Mouse (Mus musculus) intestine, embryonic 15.5 days (tissue): ENCODE measurements around the gene Lmo7. TPM values are rescaled to one million over a fixed set of nuclear protein-coding genes. Genes with fewer than 3 reads are reported as not detected.

Experiments
- ATAC-seq: fragments of 200-750 bp; cut with Nextera tagmentation; 2 replicates; pipeline ENCODE4 v1.8.0; 2017; ENCODE audit warnings: moderate TSS enrichment, moderate library complexity
- H3K27ac ChIP-seq: fragments of 300-500 bp; sonication (generic); 2 replicates; pipeline ENCODE4 v1.5.1; 2015; ENCODE audit warnings: mild to moderate bottlenecking, inconsistent platforms
- H3K27me3 ChIP-seq: fragments of 300-500 bp; sonication (generic); replicated peaks from 2 replicates; pipeline ENCODE4 v1.6.1; 2015; ENCODE audit warnings: inconsistent platforms
- H3K36me3 ChIP-seq: fragments of 300-500 bp; sonication (generic); 2 replicates; pipeline ENCODE4 v1.6.1; 2015; ENCODE audit warnings: inconsistent platforms
- H3K4me1 ChIP-seq: fragments of 300-500 bp; sonication (generic); replicated peaks from 2 replicates; pipeline ENCODE4 v1.6.1; 2015; ENCODE audit warnings: inconsistent platforms
- H3K4me2 ChIP-seq: fragments of 300-500 bp; sonication (generic); replicated peaks from 2 replicates; pipeline ENCODE4 v1.6.1; 2015; ENCODE audit warnings: mild to moderate bottlenecking, inconsistent platforms
- H3K4me3 ChIP-seq: fragments of 300-500 bp; sonication (generic); replicated peaks from 2 replicates; pipeline ENCODE4 v1.5.1; 2015; ENCODE audit warnings: inconsistent platforms
- H3K9ac ChIP-seq: fragments of 300-500 bp; sonication (generic); 2 replicates; pipeline ENCODE4 v1.6.1; 2015; ENCODE audit warnings: inconsistent platforms
- H3K9me3 ChIP-seq: fragments of 300-500 bp; sonication (generic); 2 replicates; pipeline ENCODE4 v1.6.1; 2016; ENCODE audit warnings: inconsistent platforms
- WGBS: fragments of 180-500 bp; shearing (Covaris S2); methylation state at CpG from one replicate; pipeline ENCODE4 v1.1.7; 2015; 5-methylcytosine and 5-hydroxymethylcytosine counted together
- polyA plus RNA-seq: library from polyadenylated mRNA; unstranded; fragments of >200 nt; fragmentation: Nextera tagmentation; extraction: Ambion mirVana; gene quantifications from 2 replicates; pipeline ENCODE4 v1.2.1, GENCODE M21; 2015

The Lmo7 gene
- polyA plus RNA-seq, 1 experiment from 2014 or later, result 19.5 TPM

- Histone ChIP-seq H3K27ac (0 out of 2 replicates have a peak overlapping the region, but pooled peaks have one; percentile 13), H3K4me2 (peak overlapping the region; percentile 46), H3K36me3 (no peaks in the 10 kb centered on the region), H3K9me3 (no peaks in the 10 kb centered on the region), H3K9ac (peak overlapping the region; percentile 36), H3K4me3 (peak overlapping the region; percentile 30), H3K4me1 (peaks cover 5% of the 10 kb centered on the region), H3K27me3 (no peaks in the 10 kb centered on the region)
- no peak for ATAC-seq
- WGBS, result 62% methylated on average over 6 of the region's 6 CpGs
Measured at GRCm38 (mm10) chr14:101842521-101842920, 112.8 kb downstream of the Lmo7 start.

DNA sequence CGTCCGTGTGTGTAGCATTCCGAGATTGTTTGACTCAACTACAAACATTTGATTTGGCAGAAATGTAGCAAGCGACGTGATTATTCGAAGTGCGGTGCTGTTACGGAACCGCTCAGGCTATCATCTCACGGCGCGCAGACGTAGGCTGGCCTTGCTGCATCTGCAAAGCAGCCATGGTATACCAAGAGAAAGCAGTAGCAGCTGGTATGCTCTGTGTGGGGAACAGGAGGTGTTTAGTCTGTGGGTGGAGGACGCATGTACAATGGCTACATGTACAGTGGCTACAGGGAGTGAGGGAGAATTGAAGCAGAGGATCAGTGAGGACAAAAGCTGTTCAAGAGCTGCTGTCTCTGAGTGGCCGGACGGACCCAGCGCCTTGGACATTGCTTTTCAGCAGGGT, 113.7 kb downstream of the Lmo7 start:
- WGBS, result 85% methylated on average over 17 of the region's 17 CpGs
- Histone ChIP-seq H3K9ac (no peak overlapping the region), H3K27me3 (no peaks in the 10 kb centered on the region), H3K27ac (no peak overlapping the region), H3K36me3 (no peaks in the 10 kb centered on the region), H3K4me3 (no peak overlapping the region), H3K9me3 (no peaks in the 10 kb centered on the region), H3K4me2 (peak overlapping the region; percentile 46), H3K4me1 (peaks cover 5% of the 10 kb centered on the region; the same call in 1 of the 2 replicates)
- no peak for ATAC-seq

DNA sequence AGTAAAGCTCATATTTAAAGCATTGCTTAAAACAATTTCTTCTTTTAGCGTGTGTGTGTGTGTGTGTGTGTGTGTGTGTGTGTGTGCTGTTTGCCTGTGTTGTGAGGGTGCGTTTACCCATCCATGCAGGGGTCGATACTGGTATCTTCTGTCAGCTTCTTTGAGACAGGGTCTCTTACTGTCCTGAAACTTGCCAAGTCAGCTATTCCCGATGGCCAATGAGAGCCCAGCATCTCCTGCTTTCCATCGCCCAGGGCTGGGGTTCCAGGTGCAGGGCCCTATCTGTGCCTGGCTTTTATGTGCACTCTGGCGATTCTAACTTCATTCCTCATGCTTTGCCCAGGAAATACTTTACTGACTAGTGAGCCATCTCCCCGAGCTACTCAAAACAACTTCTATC, 114.7 kb downstream of the Lmo7 start:
- Histone ChIP-seq H3K27me3 (no peaks in the 10 kb centered on the region), H3K4me1 (peaks cover 5% of the 10 kb centered on the region; the same call in 1 of the 2 replicates), H3K9ac (no peak overlapping the region), H3K9me3 (no peaks in the 10 kb centered on the region), H3K4me3 (no peak overlapping the region), H3K27ac (no peak overlapping the region), H3K36me3 (no peaks in the 10 kb centered on the region), H3K4me2 (no peak overlapping the region)
- WGBS, result 63% methylated on average over 7 of the region's 7 CpGs
- no peak for ATAC-seq

DNA sequence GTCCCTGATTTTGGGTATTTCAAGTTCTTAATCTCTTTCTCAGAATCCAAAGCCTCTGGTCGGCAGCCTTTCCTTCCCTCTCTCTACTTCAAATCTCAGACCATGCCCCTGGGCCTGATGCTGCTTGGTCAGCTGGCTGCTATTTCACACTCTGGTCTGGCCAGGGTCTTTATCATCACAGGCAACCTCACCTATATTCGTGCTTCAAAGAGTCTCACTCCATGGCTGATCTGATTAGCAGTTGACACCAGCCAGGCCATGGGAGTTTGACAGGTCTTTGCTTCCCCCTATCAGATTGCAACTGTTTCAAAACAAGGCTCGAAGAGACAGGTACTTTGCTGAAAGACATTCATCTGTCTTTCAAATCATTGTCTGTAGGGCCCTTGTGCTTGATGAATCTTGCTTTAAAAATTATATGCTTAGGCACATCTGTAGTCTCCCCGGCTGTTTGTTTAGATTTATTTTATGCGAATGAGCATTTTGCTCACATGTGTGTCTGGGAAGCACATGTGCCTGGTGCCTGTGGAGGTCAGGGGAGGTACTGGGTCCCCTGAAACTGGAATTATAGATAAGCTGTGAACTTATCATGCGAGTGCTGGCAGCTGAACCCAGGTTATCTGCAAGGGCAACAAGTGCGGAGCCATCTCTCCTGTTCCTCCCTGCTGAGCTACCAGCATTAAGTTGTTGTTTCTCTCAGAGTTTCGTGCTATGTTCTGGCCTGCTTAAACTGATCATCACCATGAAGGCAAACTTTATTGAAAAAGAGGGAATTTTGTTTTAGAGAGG, 116.5 kb downstream of the Lmo7 start:
- no peak overlapping the region for H3K9ac ChIP-seq
- no peaks in the 10 kb centered on the region for H3K9me3 ChIP-seq
- H3K4me2 ChIP-seq, result no peak overlapping the region
- no peaks in the 10 kb centered on the region for H3K27me3 ChIP-seq
- peaks cover 5% of the 10 kb centered on the region; the same call in 1 of the 2 replicates for H3K4me1 ChIP-seq
- no peak overlapping the region for H3K4me3 ChIP-seq
- ATAC-seq, result peak; percentile 32; the same call in 1 of the 2 replicates
- whole genome bisulfite sequencing, result 55% methylated on average over 8 of the region's 8 CpGs
- H3K36me3 ChIP-seq, result no peaks in the 10 kb centered on the region
- 0 out of 2 replicates have a peak overlapping the region, but pooled peaks have one; percentile 22 for H3K27ac ChIP-seq

DNA sequence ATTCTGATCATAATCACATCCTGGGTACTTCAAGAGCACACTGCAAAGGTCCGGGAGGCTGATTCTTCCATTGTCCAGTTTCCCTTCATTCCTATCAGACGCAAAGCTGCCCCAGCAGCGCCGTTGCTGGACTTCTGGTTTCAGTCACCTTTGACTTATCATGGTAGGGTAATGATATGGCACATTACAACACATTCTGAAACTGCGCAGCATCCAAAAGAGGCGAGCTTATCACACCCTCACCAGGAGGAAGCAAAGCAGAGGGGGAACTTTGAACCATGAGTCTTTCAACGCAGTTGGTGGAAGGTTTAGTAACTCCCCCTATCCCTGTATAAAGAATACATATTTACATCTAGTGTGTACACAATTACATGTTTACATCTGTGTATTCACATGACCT, 117.8 kb downstream of the Lmo7 start:
- ATAC-seq, result peak; percentile 84
- Histone ChIP-seq H3K27me3 (no peaks in the 10 kb centered on the region), H3K27ac (no peak overlapping the region), H3K4me1 (peaks cover 5% of the 10 kb centered on the region; the same call in 1 of the 2 replicates), H3K9ac (no peak overlapping the region), H3K4me2 (no peak overlapping the region), H3K36me3 (no peaks in the 10 kb centered on the region), H3K9me3 (no peaks in the 10 kb centered on the region), H3K4me3 (no peak overlapping the region)
- 64% methylated on average over 7 of the region's 7 CpGs for WGBS

DNA sequence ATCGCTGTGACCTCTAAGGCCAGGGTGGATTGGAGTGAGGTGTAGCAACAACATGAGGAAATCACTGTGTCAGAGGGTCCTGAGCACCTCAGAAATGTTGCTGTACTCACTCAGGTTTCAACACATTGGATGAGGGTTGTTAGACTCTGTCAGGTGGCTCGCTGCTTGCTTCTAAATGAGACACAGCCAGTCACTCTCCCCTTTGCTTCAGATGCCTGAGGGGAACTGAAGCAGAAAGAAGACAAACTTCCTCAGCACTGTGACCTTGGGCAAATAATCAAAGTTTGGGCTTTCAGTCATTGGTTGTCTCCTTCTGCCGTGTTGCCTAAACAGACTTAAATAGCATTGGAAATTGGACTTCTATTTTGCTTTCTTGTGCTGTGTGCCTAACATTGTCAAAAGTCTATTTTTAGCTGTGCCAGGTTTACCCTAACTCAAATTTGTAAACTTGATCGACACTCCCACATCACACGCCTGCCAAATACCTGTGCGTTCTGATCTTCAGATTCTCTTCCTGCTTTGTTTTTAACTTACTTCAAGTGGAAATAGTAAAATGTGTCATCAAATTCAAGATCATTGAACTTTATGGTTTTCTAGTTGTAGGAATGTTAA, 122.9 kb downstream of the Lmo7 start:
- H3K27ac ChIP-seq, result peak overlapping the region; percentile 62; the same call in 1 of the 2 replicates
- no peak overlapping the region for H3K4me2 ChIP-seq
- H3K4me1 ChIP-seq, result no peaks in the 10 kb centered on the region
- no peaks in the 10 kb centered on the region for H3K27me3 ChIP-seq
- H3K9me3 ChIP-seq, result no peaks in the 10 kb centered on the region
- 72% methylated on average over 6 of the region's 6 CpGs for WGBS
- H3K9ac ChIP-seq, result no peak overlapping the region
- H3K36me3 ChIP-seq, result no peaks in the 10 kb centered on the region
- ATAC-seq, result no peak
- H3K4me3 ChIP-seq, result no peak overlapping the region

DNA sequence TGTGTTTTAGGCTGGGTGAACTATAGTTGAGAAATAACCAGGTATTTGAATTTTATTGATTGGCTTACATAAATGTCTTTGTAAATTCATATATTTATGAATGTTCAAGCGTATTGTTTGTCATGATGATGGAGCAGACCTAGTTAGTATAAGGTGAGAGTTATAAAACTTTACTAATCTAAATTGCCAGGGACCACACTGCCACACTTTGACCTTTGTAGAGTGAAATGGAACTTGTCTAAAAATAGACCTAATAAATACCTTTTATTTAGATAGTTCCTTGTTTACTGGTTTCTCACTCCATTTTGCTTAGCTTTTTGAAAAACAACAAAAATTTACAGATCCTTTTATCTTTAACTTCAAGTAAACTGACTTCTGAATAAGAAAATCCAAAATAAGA, 123.5 kb downstream of the Lmo7 start:
- WGBS, result 70% methylated on average over 1 of the region's 1 CpGs
- Histone ChIP-seq H3K4me2 (no peak overlapping the region), H3K9ac (no peak overlapping the region), H3K4me1 (no peaks in the 10 kb centered on the region), H3K27ac (no peak overlapping the region), H3K9me3 (no peaks in the 10 kb centered on the region), H3K4me3 (no peak overlapping the region), H3K36me3 (no peaks in the 10 kb centered on the region), H3K27me3 (no peaks in the 10 kb centered on the region)
- 0 out of 2 replicates have a peak, but pooled peaks have one; percentile 39 for ATAC-seq

- no peak overlapping the region for H3K9ac ChIP-seq
- no peaks in the 10 kb centered on the region for H3K36me3 ChIP-seq
- no peaks in the 10 kb centered on the region for H3K27me3 ChIP-seq
- no peak overlapping the region for H3K4me2 ChIP-seq
- peak; percentile 95 for ATAC-seq
- H3K4me3 ChIP-seq, result no peak overlapping the region
- H3K4me1 ChIP-seq, result no peaks in the 10 kb centered on the region
- H3K9me3 ChIP-seq, result no peaks in the 10 kb centered on the region
- 42% methylated on average over 4 of the region's 4 CpGs for WGBS
- H3K27ac ChIP-seq, result peak overlapping the region; percentile 45; the same call in 1 of the 2 replicates
Measured at GRCm38 (mm10) chr14:101853722-101854121, 124.0 kb downstream of the Lmo7 start.

- no peaks in the 10 kb centered on the region for H3K36me3 ChIP-seq
- 62% methylated on average over 3 of the region's 3 CpGs for WGBS
- H3K9ac ChIP-seq, result no peak overlapping the region
- no peaks in the 10 kb centered on the region for H3K4me1 ChIP-seq
- peak overlapping the region; percentile 68 for H3K27ac ChIP-seq
- H3K4me3 ChIP-seq, result no peak overlapping the region
- H3K27me3 ChIP-seq, result no peaks in the 10 kb centered on the region
- no peaks in the 10 kb centered on the region for H3K9me3 ChIP-seq
- ATAC-seq, result peak; percentile 93
- H3K4me2 ChIP-seq, result no peak overlapping the region
Measured at GRCm38 (mm10) chr14:101854226-101854625, 124.5 kb downstream of the Lmo7 start.

DNA sequence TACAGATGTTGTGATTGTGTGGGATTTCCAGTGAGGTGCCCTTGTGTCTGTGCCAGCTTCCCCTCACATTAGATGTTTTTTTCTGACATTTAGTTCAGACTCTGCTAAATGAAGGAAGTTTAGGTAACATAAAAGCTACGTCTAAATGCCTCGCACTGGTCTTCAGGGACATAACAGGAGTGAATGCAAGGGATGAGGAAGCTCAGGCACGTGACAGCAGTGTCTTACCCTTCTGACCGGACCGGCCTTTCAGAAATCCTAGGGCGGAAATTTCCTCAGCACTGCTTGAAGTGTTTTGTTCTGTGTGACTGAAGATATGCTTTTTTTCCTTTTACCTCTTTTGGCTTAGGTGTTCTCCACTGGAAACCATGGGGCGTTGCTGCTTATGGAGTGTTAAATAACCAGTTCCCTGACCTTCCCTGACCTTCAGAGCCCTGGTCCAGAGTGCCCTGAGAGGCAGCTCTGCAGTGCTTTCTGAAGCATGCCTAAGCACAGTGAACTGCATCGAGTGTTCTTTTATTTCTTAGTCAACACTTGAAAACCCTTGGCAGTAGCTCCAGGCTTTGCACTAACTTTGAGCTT, 129.6 kb downstream of the Lmo7 start:
- H3K4me2 ChIP-seq, result no peak overlapping the region
- H3K27ac ChIP-seq, result no peak overlapping the region
- no peaks in the 10 kb centered on the region for H3K4me1 ChIP-seq
- H3K9ac ChIP-seq, result no peak overlapping the region
- H3K9me3 ChIP-seq, result no peaks in the 10 kb centered on the region
- no peaks in the 10 kb centered on the region for H3K36me3 ChIP-seq
- WGBS, result 67% methylated on average over 8 of the region's 8 CpGs
- H3K27me3 ChIP-seq, result no peaks in the 10 kb centered on the region
- ATAC-seq, result no peak
- H3K4me3 ChIP-seq, result no peak overlapping the region

- 62% methylated on average over 3 of the region's 3 CpGs for WGBS
- ATAC-seq, result no peak
Measured at GRCm38 (mm10) chr14:101862088-101862487, 132.3 kb downstream of the Lmo7 start.

GRCm38 (mm10) chr14:101867071-101867733, 137.4 kb downstream of the Lmo7 start:
- H3K27me3 ChIP-seq, result no peaks in the 10 kb centered on the region
- no peaks in the 10 kb centered on the region for H3K9me3 ChIP-seq
- 65% methylated on average over 10 of the region's 10 CpGs for WGBS
- no peak for ATAC-seq
- no peak overlapping the region for H3K27ac ChIP-seq
- peaks cover 11% of the 10 kb centered on the region for H3K4me1 ChIP-seq
- no peak overlapping the region for H3K4me2 ChIP-seq
- H3K9ac ChIP-seq, result no peak overlapping the region
- H3K4me3 ChIP-seq, result no peak overlapping the region
- H3K36me3 ChIP-seq, result no peaks in the 10 kb centered on the region

More at GRCm38 (mm10) chr14:101862088-101862487, 132.3 kb downstream of the Lmo7 start:
- Histone ChIP-seq H3K36me3 (no peaks in the 10 kb centered on the region), H3K4me1 (no peaks in the 10 kb centered on the region), H3K4me2 (no peak overlapping the region), H3K27ac (no peak overlapping the region), H3K27me3 (no peaks in the 10 kb centered on the region), H3K9me3 (no peaks in the 10 kb centered on the region), H3K4me3 (no peak overlapping the region), H3K9ac (no peak overlapping the region)
